Mouse (Mus musculus): ENCODE results near the gene Cux2. TPM values are rescaled to one million over a fixed set of nuclear protein-coding genes. Genes with fewer than 3 reads are reported as not detected.
A peak's percentile ranks its signal among the peaks of the same experiment; 100 is the strongest.
"Not testable (repeated sequence)": the region's sequence is repeated elsewhere in the genome, so short reads cannot be mapped to it uniquely, and the experiment has no call there.

The Cux2 gene
- polyA plus RNA-seq, 1 experiment from 2014 or later = 1.6 TPM

GRCm38 (mm10) chr5:121848743-121849142, 201.2 kb downstream of the Cux2 start, which contains the start of gene Pheta1:
Gene Pheta1 (plus strand): TSS chr5:121848984.
- no peak for TF ChIP-seq CTCF (IDR thresholded peaks at IDR 0.05)
- ChIA-PET POLR2A (no interaction called here), CTCF (no interaction called here)
- in situ Hi-C loops (cut with MboI; ENCODE audit: low pct_unique_long_range_greater_than_20kb) = loop anchor here (5.0 kb wide), 1 partner anchor 36 kb away; no protein-coding TSS in a partner anchor
- H3K27me3 ChIP-seq = no peaks in the 10 kb centered on the region
- ATAC-seq (peak; percentile 54), DNase-seq (ENCODE audit: low read depth, low spot score) (peak; percentile 44)

DNA sequence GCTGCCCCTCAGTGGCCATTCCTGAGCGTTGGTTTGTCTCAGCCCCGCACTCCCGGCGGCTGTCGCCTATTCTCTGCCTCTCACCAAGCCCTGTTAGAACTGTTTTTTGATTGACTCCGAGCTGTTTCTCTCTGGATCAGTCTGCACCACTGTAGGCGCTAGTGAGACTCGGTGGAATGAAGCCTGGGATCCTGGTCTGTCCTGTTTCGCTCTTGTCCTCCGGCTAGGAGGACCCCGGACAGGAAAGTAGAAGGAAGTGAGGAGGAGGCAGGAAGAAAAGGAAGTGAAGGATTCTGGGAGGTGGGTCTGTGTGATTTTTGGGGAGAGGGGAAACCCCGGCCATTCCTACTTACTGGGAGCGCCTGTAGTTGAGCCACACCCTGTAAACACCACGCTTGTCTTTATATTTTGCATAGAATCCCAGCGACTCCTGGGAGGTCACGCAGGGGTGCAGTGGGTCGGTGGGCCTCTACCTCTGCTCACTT, 201.8 kb downstream of the Cux2 start:
- no peak for DNase-seq (ENCODE audit: low read depth, low spot score)

DNA sequence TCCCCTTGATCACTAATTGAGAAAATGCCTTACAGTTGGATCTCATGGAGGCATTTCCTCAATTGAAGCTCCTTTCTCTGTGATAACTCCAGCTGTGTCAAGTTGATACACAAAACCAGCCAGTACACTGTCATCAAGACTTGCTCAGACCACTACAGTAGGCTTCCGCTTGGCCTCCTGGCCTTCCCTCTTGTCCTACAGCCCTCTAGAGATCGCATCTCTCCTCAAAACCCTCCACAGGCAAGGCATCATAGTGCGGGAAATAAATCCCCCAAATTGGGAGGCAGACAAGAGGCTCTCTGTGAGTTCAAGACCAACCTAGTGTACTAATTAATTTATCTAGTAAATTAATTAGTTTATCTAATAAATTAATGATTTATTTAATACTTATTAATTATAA, 202.6 kb downstream of the Cux2 start:
- in situ Hi-C loops (cut with MboI; ENCODE audit: low pct_unique_long_range_greater_than_20kb) = loop anchor here (5.0 kb wide), 1 partner anchor 35 kb away; no protein-coding TSS in a partner anchor
- not testable (repeated sequence) for DNase-seq (ENCODE audit: low read depth, low spot score); ATAC-seq; H3K27me3 ChIP-seq
- CTCF ChIA-PET = interaction anchor here (0.8 kb wide), 1 partner anchor 30 kb away, joined by 3 read pairs; no protein-coding TSS in a partner anchor
- POLR2A ChIA-PET = interaction anchor here (1.0 kb wide), 1 partner anchor 187 kb away, joined by 6 read pairs; the partner anchor contains the start of genes Acad10 and Brap

More for the DNA sequence above, 201.8 kb downstream of the Cux2 start:
- in situ Hi-C loops (cut with MboI; ENCODE audit: low pct_unique_long_range_greater_than_20kb) = loop anchor here (5.0 kb wide), 1 partner anchor 36 kb away; no protein-coding TSS in a partner anchor
- no peaks in the 10 kb centered on the region for H3K27me3 ChIP-seq
- no peak for TF ChIP-seq CTCF (IDR thresholded peaks at IDR 0.05)
- POLR2A ChIA-PET = interaction anchor here (1.0 kb wide), 1 partner anchor 188 kb away, joined by 6 read pairs; the partner anchor contains the start of genes Acad10 and Brap
- ATAC-seq = peak; percentile 33
- CTCF ChIA-PET = no interaction called here

DNA sequence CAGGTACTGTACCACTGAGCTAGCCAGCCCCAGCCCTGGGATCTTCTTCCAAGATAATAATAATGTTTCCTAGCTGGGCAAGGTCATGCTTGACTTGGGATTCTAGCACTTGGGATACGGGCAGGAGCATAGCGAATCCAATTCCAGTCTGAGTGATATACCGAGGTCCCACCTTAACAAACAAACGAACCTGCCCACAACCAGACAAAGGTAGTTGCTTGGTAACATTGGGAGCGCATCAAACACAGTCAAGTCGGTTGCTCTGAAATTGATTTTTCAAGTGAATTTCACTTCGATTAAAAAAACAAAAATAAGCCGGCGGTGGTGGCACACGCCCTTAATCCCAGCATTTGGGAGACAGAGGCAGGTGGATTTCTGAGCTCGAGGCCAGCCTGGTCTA, 203.6 kb downstream of the Cux2 start:
- ATAC-seq = no peak
- H3K27me3 ChIP-seq = no peaks in the 10 kb centered on the region
- ChIA-PET POLR2A (interaction anchor here (0.6 kb wide), 1 partner anchor 59 kb away, joined by 3 read pairs; no protein-coding TSS in a partner anchor), CTCF (no interaction called here)
- TF ChIP-seq CTCF (IDR thresholded peaks at IDR 0.05) = no peak
- in situ Hi-C loops (cut with MboI; ENCODE audit: low pct_unique_long_range_greater_than_20kb) = loop anchor here (5.0 kb wide), 1 partner anchor 34 kb away; no protein-coding TSS in a partner anchor
- DNase-seq (ENCODE audit: low read depth, low spot score) = no peak

GRCm38 (mm10) chr5:121845361-121845760, 204.5 kb downstream of the Cux2 start:
- ChIA-PET POLR2A (interaction anchor here (0.6 kb wide), 1 partner anchor 58 kb away, joined by 3 read pairs; no protein-coding TSS in a partner anchor), CTCF (interaction anchor here (4.3 kb wide), 1 partner anchor 28 kb away, joined by 41 read pairs; no protein-coding TSS in a partner anchor)
- DNase-seq (ENCODE audit: low read depth, low spot score) (no peak), ATAC-seq (no peak)
- in situ Hi-C loops (cut with MboI; ENCODE audit: low pct_unique_long_range_greater_than_20kb) = loop anchor here (5.0 kb wide), 1 partner anchor 33 kb away; no protein-coding TSS in a partner anchor
- no peak for TF ChIP-seq CTCF (IDR thresholded peaks at IDR 0.05)
- H3K27me3 ChIP-seq = no peaks in the 10 kb centered on the region

DNA sequence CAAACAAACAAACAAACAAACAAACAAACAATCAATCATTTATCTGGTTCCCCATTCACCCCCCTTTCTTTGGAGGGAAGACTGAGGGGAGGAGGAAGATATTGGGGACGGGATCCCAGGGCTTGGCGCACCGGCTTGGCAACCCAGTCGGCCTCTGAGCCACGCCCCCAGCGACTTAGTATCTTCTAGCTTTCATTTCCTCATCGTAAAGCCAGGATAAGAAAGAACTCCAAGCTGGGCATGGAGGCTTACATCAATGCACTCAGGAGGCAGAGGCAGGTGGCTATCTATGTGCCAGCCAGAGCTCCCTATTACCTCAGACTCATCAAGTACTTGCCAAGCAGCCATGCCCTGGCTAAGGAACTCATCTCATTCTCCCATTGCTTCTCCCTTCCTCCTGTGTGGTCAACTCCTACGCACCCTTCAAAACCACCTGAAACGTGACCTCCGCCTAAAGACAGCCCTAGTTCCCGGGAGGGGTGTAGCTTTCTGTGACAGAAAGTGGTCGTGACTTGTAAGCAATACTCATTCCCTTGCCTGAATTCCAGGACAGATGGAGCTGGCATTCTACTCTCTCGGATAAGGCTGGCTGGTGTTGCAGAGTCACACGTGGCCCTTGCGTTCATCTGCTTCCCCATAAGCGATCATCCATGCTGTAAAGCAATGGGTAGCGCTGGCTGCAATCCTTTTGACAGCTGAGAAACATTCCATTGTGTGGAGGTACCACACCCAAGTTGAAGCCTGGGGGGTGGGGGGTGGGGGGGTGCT, 206.6 kb downstream of the Cux2 start:
- no peak for TF ChIP-seq CTCF (IDR thresholded peaks at IDR 0.05)
- no peak for ATAC-seq
- in situ Hi-C loops (cut with MboI; ENCODE audit: low pct_unique_long_range_greater_than_20kb) = no loop called here
- H3K27me3 ChIP-seq = no peaks in the 10 kb centered on the region
- POLR2A ChIA-PET = interaction anchor here (1.1 to 1.4 kb wide), 2 partner anchors 27 to 33 kb away, joined by 3 to 4 read pairs; no protein-coding TSS in a partner anchor
- CTCF ChIA-PET = interaction anchor here (0.6 to 4.3 kb wide), 7 partner anchors 9 to 44 kb away, joined by 3 to 41 read pairs (median 4); no protein-coding TSS in a partner anchor
- no peak for DNase-seq (ENCODE audit: low read depth, low spot score)

DNA sequence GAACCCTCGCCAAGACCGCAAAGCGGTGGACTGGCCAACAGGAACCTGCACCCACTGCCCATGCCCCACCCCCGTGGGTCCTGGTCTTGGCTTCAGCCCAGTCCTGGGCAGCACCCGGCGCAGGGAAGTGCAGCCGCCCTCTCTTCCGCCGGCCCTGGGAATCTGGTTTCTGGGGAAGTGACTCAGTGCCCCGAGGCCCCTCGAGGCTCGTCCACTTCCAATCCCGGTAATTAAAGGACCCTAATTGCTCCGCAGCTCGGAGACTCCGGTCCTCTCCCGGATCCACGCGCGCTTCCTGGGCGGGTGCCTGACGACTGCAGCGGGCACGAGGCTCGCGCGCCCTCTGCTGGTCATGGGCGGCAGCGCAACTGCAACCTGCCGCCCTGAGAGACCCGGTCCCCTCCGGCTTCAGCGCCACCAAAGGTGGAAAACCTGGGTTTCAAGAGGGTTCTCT, 207.2 kb downstream of the Cux2 start:
- CTCF ChIA-PET = interaction anchor here (0.6 to 4.3 kb wide), 5 partner anchors 9 to 44 kb away, joined by 3 to 41 read pairs (median 7); no protein-coding TSS in a partner anchor
- POLR2A ChIA-PET = interaction anchor here (1.1 to 1.4 kb wide), 2 partner anchors 26 to 33 kb away, joined by 3 to 4 read pairs; no protein-coding TSS in a partner anchor
- in situ Hi-C loops (cut with MboI; ENCODE audit: low pct_unique_long_range_greater_than_20kb) = no loop called here
- ATAC-seq = peak; percentile 38
- no peak for TF ChIP-seq CTCF (IDR thresholded peaks at IDR 0.05)
- H3K27me3 ChIP-seq = no peaks in the 10 kb centered on the region
- DNase-seq (ENCODE audit: low read depth, low spot score) = no peak

DNA sequence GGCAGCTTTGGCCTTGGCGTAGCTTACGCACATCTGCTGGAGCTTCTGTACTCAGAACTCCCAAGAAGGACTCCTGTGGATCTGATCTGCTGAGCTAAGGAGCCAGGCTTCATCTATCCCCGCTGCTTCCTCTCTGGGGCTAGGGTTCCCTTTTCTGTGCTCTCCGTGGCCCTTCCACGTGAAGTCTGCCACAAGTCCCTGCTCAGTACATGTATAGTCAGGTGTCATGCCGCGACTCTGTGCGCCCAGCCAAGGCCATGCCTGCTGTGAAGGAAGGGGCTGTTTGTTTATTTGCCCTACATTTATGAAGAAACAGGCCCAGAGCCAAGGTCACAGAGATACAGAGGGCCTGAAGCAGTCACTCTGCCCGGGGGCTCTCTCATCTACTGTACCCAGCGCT, 207.9 kb downstream of the Cux2 start:
- no peaks in the 10 kb centered on the region for H3K27me3 ChIP-seq
- in situ Hi-C loops (cut with MboI; ENCODE audit: low pct_unique_long_range_greater_than_20kb) = no loop called here
- CTCF ChIA-PET = interaction anchor here (4.3 kb wide), 1 partner anchor 25 kb away, joined by 41 read pairs; no protein-coding TSS in a partner anchor
- TF ChIP-seq CTCF (IDR thresholded peaks at IDR 0.05) = no peak
- ATAC-seq (no peak), DNase-seq (ENCODE audit: low read depth, low spot score) (no peak)
- POLR2A ChIA-PET = no interaction called here

GRCm38 (mm10) chr5:121841516-121841915, 208.4 kb downstream of the Cux2 start:
- in situ Hi-C loops (cut with MboI; ENCODE audit: low pct_unique_long_range_greater_than_20kb) = no loop called here
- ATAC-seq (no peak), DNase-seq (ENCODE audit: low read depth, low spot score) (no peak)
- TF ChIP-seq CTCF (IDR thresholded peaks at IDR 0.05) = no peak
- CTCF ChIA-PET = interaction anchor here (4.3 kb wide), 1 partner anchor 24 kb away, joined by 41 read pairs; no protein-coding TSS in a partner anchor
- POLR2A ChIA-PET = no interaction called here
- H3K27me3 ChIP-seq = no peaks in the 10 kb centered on the region

- ChIA-PET POLR2A (no interaction called here), CTCF (interaction anchor here (1.3 kb wide), 1 partner anchor 27 kb away, joined by 4 read pairs; no protein-coding TSS in a partner anchor)
- no peaks in the 10 kb centered on the region for H3K27me3 ChIP-seq
- no peak for TF ChIP-seq CTCF (IDR thresholded peaks at IDR 0.05)
- DNase-seq (ENCODE audit: low read depth, low spot score) (no peak), ATAC-seq (no peak)
- in situ Hi-C loops (cut with MboI; ENCODE audit: low pct_unique_long_range_greater_than_20kb) = no loop called here
Measured at GRCm38 (mm10) chr5:121839128-121839473, 210.8 kb downstream of the Cux2 start.
